Mouse (Mus musculus) CH12.LX (cell line): Measurements from ENCODE around the gene Nrg3. TPM values are rescaled to one million over a fixed set of nuclear protein-coding genes. Genes with fewer than 3 reads are reported as not detected.

Experiments
- DNase-seq: peaks from one replicate; pipeline ENCODE4 v3.0.0-alpha.2; 2013; ENCODE audit errors: extremely low read depth
- H3K27ac ChIP-seq: 2 replicates; pipeline ENCODE4 v1.5.1; 2012; ENCODE audit warnings: low read depth, mild to moderate bottlenecking, control low read depth, moderate library complexity; ENCODE audit not compliant: insufficient read depth
- H3K27me3 ChIP-seq: replicated peaks from 2 replicates; pipeline ENCODE3; 2012; ENCODE audit warnings: inconsistent platforms
- H3K36me3 ChIP-seq, 2 experiments: replicated peaks in 1 of 2; 2 replicates each; pipeline versions ENCODE3 to v1.6.1; 2012; ENCODE audit warnings: inconsistent platforms in 1 of 2, low read length in 1 of 2, mild to moderate bottlenecking in 1 of 2, mixed read lengths in 1 of 2, moderate library complexity in 1 of 2; ENCODE audit not compliant: control insufficient read depth in 1 of 2, insufficient read depth in 1 of 2
- H3K4me1 ChIP-seq, 2 experiments: 2 replicates each; pipeline ENCODE4 v1.6.1; 2012; ENCODE audit warnings: inconsistent platforms in 1 of 2, moderate library complexity in 1 of 2; ENCODE audit not compliant: insufficient read depth in 2 of 2, control insufficient read depth in 1 of 2
- H3K4me2 ChIP-seq: 2 replicates; pipeline ENCODE4 v1.6.1; 2012; ENCODE audit warnings: low read depth, mild to moderate bottlenecking, control low read depth; ENCODE audit not compliant: poor library complexity, insufficient read depth, severe bottlenecking
- H3K4me3 ChIP-seq, 3 experiments: fragments of 150-350 bp in 1 of 3; sonication (generic) in 1 of 3; replicated peaks in 1 of 3; 2 replicates each; pipeline versions ENCODE3 to v1.5.1; 2011 to 2012; ENCODE audit warnings: low read depth in 2 of 3, low read length in 2 of 3, mild to moderate bottlenecking in 2 of 3, moderate library complexity in 2 of 3, control low read depth in 1 of 3, improper control_type of control experiment in 1 of 3, inconsistent platforms in 1 of 3, mixed read lengths in 1 of 3; ENCODE audit not compliant: poor library complexity in 1 of 3
- H3K79me2 ChIP-seq: replicated peaks from 2 replicates; pipeline ENCODE4 v1.6.1; 2012; ENCODE audit warnings: mild to moderate bottlenecking, moderate library complexity; ENCODE audit not compliant: control insufficient read depth, poor library complexity, insufficient read depth, severe bottlenecking; ENCODE audit errors: extremely low read depth
- H3K9ac ChIP-seq: 2 replicates; pipeline ENCODE4 v1.6.1; 2012; ENCODE audit warnings: low read depth, mild to moderate bottlenecking, control low read depth, moderate library complexity; ENCODE audit not compliant: insufficient read depth
- H3K9me3 ChIP-seq: replicated peaks from 2 replicates; pipeline ENCODE3; 2012; ENCODE audit warnings: low read length, inconsistent platforms, mixed read lengths
- BHLHE40 ChIP-seq: IDR thresholded peaks from 2 replicates; pipeline ENCODE4 v1.6.1; 2011; ENCODE audit warnings: mild to moderate bottlenecking, low read depth, low read length, improper control_type of control experiment
- CTCF ChIP-seq, 2 experiments: IDR thresholded peaks in 1 of 2; conservative IDR thresholded peaks in 1 of 2; 2 replicates each; pipeline ENCODE4 v1.5.1; 2011 to 2012; ENCODE audit warnings: low read depth in 2 of 2, low read length in 2 of 2, improper control_type of control experiment in 1 of 2, inconsistent platforms in 1 of 2, mild to moderate bottlenecking in 1 of 2, moderate library complexity in 1 of 2
- E2F4 ChIP-seq: IDR thresholded peaks from 2 replicates; pipeline ENCODE4 v1.6.1; 2011; ENCODE audit warnings: low read depth, low read length, improper control_type of control experiment; ENCODE audit not compliant: insufficient replicate concordance
- IRF4 ChIP-seq: IDR thresholded peaks from 2 replicates; pipeline ENCODE4 v1.6.1; 2014; ENCODE audit warnings: low read depth, mild to moderate bottlenecking, inconsistent platforms, low read length, improper control_type of control experiment
- JUND ChIP-seq: conservative IDR thresholded peaks from 2 replicates; pipeline ENCODE4 v1.6.1; 2011; ENCODE audit warnings: low read depth, low read length, improper control_type of control experiment
- KAT2A ChIP-seq: IDR thresholded peaks from 2 replicates; pipeline ENCODE4 v1.6.1; 2012; ENCODE audit warnings: low read length, improper control_type of control experiment, inconsistent platforms; ENCODE audit not compliant: insufficient replicate concordance
- MAFK ChIP-seq: IDR thresholded peaks from 2 replicates; pipeline ENCODE4 v1.6.1; 2011; ENCODE audit warnings: low read length, improper control_type of control experiment; ENCODE audit not compliant: insufficient replicate concordance
- NELFE ChIP-seq: IDR thresholded peaks from 2 replicates; pipeline ENCODE4 v1.6.1; 2011; ENCODE audit warnings: low read depth, low read length, improper control_type of control experiment
- NRF1 ChIP-seq: IDR thresholded peaks from 2 replicates; pipeline ENCODE4 v1.6.1; 2014; ENCODE audit warnings: low read depth, mild to moderate bottlenecking, inconsistent platforms, low read length, improper control_type of control experiment, moderate library complexity
- POLR2A ChIP-seq: IDR thresholded peaks from 2 replicates; pipeline ENCODE4 v1.6.1; 2011; ENCODE audit warnings: low read depth, mild to moderate bottlenecking, improper control_type of control experiment, low read length
- SIN3A ChIP-seq: IDR thresholded peaks from 2 replicates; pipeline ENCODE4 v1.6.1; 2012; ENCODE audit warnings: low read length, improper control_type of control experiment, inconsistent platforms
- TCF12 ChIP-seq: IDR thresholded peaks from 2 replicates; pipeline ENCODE4 v1.6.1; 2014; ENCODE audit warnings: low read depth, mild to moderate bottlenecking, inconsistent platforms, low read length, improper control_type of control experiment
- UBTF ChIP-seq: IDR thresholded peaks from 2 replicates; pipeline ENCODE4 v1.6.1; 2012; ENCODE audit warnings: low read depth, mild to moderate bottlenecking, inconsistent platforms, low read length, improper control_type of control experiment, moderate library complexity
- ZKSCAN1 ChIP-seq: IDR thresholded peaks from 2 replicates; pipeline ENCODE4 v1.6.1; 2012; ENCODE audit warnings: low read depth, inconsistent platforms, low read length, improper control_type of control experiment, borderline replicate concordance
- dilution Hi-C: fragments of 300-500 bp; cut with MboI; formaldehyde crosslinking; loops from 2 replicates; pipeline ENCODE4 v1.14.3; 2020; ENCODE audit warnings: low sequenced_read_pairs; ENCODE audit not compliant: extremely low pct_unique_long_range_greater_than_20kb, extremely low pct_ligation_motif_present
- in situ Hi-C: fragments of 300-500 bp; cut with MboI; formaldehyde crosslinking; loops from 3 replicates; pipeline ENCODE4 v1.14.3; 2019; ENCODE audit warnings: low sequenced_read_pairs, low pct_ligation_motif_present, low pct_unique_long_range_greater_than_20kb, mixed read lengths
- polyA plus RNA-seq: library from polyadenylated mRNA; unstranded; fragments of >175 nt; gene quantifications from 2 replicates; pipeline ENCODE4 v1.2.1, GENCODE M21; 2012; ENCODE audit warnings: low read depth; ENCODE audit not compliant: insufficient read length
- total RNA-seq, 2 experiments: library from RNA; depleted of rRNA; stranded (reverse); fragments of 300-350 nt in 1 of 2; fragments of >200 nt in 1 of 2; gene quantifications; 2 replicates each; pipeline ENCODE4 v1.2.3; 2012 to 2014

The Nrg3 gene
- not detected in 2 replicates for total RNA-seq (2012; rRNA removed)
- not detected in 2 replicates for total RNA-seq (2014; rRNA removed)
- not detected in 2 replicates for polyA plus RNA-seq

GRCm38 (mm10) chr14:39472790-39473761 is at the start of gene Nrg3:
Nrg3 (minus strand) TSS chr14:39473088.
- dilution Hi-C loops: no loop called here
- H3K4me3 ChIP-seq: no peak within 1 kb of the TSS

GRCm38 (mm10) chr14:39508956-39509355 is 36.1 kb upstream of the Nrg3 start:
- Histone ChIP-seq H3K79me2 (no peaks in the 10 kb centered on the region), H3K4me1 (no peaks in the 10 kb centered on the region), H3K27ac (no peak overlapping the region), H3K27me3 (no peaks in the 10 kb centered on the region), H3K9me3 (peaks cover 20% of the 10 kb centered on the region), H3K4me3 (no peak overlapping the region), H3K36me3 (no peaks in the 10 kb centered on the region), H3K4me2 (no peak overlapping the region), H3K9ac (no peak overlapping the region)
- DNase-seq: no peak
- TF ChIP-seq NRF1 (no peak), BHLHE40 (no peak), KAT2A (no peak)
- in situ Hi-C loops: no loop called here
- dilution Hi-C loops: no loop called here

More at GRCm38 (mm10) chr14:39472790-39473761, at the start of gene Nrg3:
- DNase-seq: no peak
- no peaks in the 10 kb centered on the region for H3K36me3 ChIP-seq
- no peak within 1 kb of the TSS for H3K9ac ChIP-seq
- TF ChIP-seq SIN3A (no peak), MAFK (no peak), E2F4 (no peak), ZKSCAN1 (no peak), CTCF (conservative IDR thresholded peaks at IDR 0.05 in 1 of 2, IDR thresholded peaks at IDR 0.05 in 1 of 2; ENCODE audit: low read depth in 2 of 2, low read length in 2 of 2) (no peak), TCF12 (no peak), UBTF (no peak), NELFE (no peak)
- TF ChIP-seq, all 38 proteins: peak for 0
- no peaks in the 10 kb centered on the region for H3K27me3 ChIP-seq
- H3K9me3 ChIP-seq: peaks cover 70% of the 10 kb centered on the region
- H3K79me2 ChIP-seq: no peaks in the 10 kb centered on the region
- no peak within 1 kb of the TSS for H3K27ac ChIP-seq
- no peaks in the 10 kb centered on the region for H3K4me1 ChIP-seq
- in situ Hi-C loops: no loop called here
- no peak within 1 kb of the TSS for H3K4me2 ChIP-seq

- H3K4me2 ChIP-seq: no peak overlapping the region
- no peaks in the 10 kb centered on the region for H3K27me3 ChIP-seq
- in situ Hi-C loops (no loop called here), dilution Hi-C loops (no loop called here)
- TF ChIP-seq JUND (no peak), IRF4 (no peak), POLR2A (no peak), ZKSCAN1 (no peak)
- TF ChIP-seq, all 38 proteins: peak for 0
- DNase-seq: no peak
- Histone ChIP-seq H3K27ac (no peak overlapping the region), H3K36me3 (no peaks in the 10 kb centered on the region), H3K9ac (no peak overlapping the region), H3K4me1 (no peaks in the 10 kb centered on the region), H3K4me3 (no peak overlapping the region), H3K79me2 (no peaks in the 10 kb centered on the region), H3K9me3 (peaks cover 70% of the 10 kb centered on the region)
These were observed 903 bp upstream of the Nrg3 start for GRCm38 (mm10) chr14:39473771-39474211.
